Mouse (Mus musculus) ES-Bruce4 (cell line): ENCODE results near the gene Olfr1014. TPM values are rescaled to one million over a fixed set of nuclear protein-coding genes. Genes with fewer than 3 reads are reported as not detected.

Source experiments
- H3K27ac ChIP-seq: 2 replicates; pipeline ENCODE4 v1.5.1; 2012; ENCODE audit warnings: low read length, inconsistent platforms; ENCODE audit not compliant: insufficient read depth
- H3K27me3 ChIP-seq: 2 replicates; pipeline ENCODE4 v1.6.1; 2012; ENCODE audit warnings: mild to moderate bottlenecking, low read length, inconsistent platforms; ENCODE audit not compliant: control insufficient read depth, poor library complexity, insufficient read depth, severe bottlenecking
- H3K36me3 ChIP-seq: 2 replicates; pipeline ENCODE4 v1.6.1; 2012; ENCODE audit warnings: inconsistent platforms, mild to moderate bottlenecking, low read length, moderate library complexity; ENCODE audit not compliant: control insufficient read depth, poor library complexity, insufficient read depth, severe bottlenecking
- H3K4me1 ChIP-seq: one replicate; pipeline ENCODE4 v1.8.1; 2011; ENCODE audit warnings: low read length; ENCODE audit not compliant: control insufficient read depth, insufficient read depth
- H3K4me3 ChIP-seq: 2 replicates; pipeline ENCODE4 v1.5.1; 2011; ENCODE audit warnings: low read depth, mild to moderate bottlenecking, low read length
- H3K9ac ChIP-seq: 2 replicates; pipeline ENCODE4 v1.6.1; 2012; ENCODE audit warnings: low read depth, mild to moderate bottlenecking, inconsistent platforms; ENCODE audit not compliant: poor library complexity, severe bottlenecking
- H3K9me3 ChIP-seq: replicated peaks from 2 replicates; pipeline ENCODE4 v1.6.1; 2012; ENCODE audit warnings: mild to moderate bottlenecking, low read length, inconsistent platforms; ENCODE audit not compliant: control insufficient read depth, poor library complexity, insufficient read depth, severe bottlenecking
- CTCF ChIP-seq: IDR thresholded peaks from one replicate; pipeline ENCODE4 v1.8.1; 2011; ENCODE audit warnings: low read depth, low read length
- EP300 ChIP-seq: IDR thresholded peaks from 2 replicates; pipeline ENCODE4 v1.6.1; 2011; ENCODE audit warnings: low read depth, low read length; ENCODE audit not compliant: insufficient read depth
- POLR2A ChIP-seq: IDR thresholded peaks from one replicate; pipeline ENCODE4 v1.8.1; 2011; ENCODE audit warnings: low read length; ENCODE audit not compliant: insufficient read depth
- polyA plus RNA-seq: library from polyadenylated mRNA; stranded (reverse); fragments of >200 nt; gene quantifications from 2 replicates; pipeline ENCODE4 v1.2.4, GENCODE M21; 2011; ENCODE audit warnings: low read depth; ENCODE audit not compliant: missing spikeins, insufficient read depth, insufficient read length

The Olfr1014 gene
- polyA plus RNA-seq, 1 experiment: not detected

DNA sequence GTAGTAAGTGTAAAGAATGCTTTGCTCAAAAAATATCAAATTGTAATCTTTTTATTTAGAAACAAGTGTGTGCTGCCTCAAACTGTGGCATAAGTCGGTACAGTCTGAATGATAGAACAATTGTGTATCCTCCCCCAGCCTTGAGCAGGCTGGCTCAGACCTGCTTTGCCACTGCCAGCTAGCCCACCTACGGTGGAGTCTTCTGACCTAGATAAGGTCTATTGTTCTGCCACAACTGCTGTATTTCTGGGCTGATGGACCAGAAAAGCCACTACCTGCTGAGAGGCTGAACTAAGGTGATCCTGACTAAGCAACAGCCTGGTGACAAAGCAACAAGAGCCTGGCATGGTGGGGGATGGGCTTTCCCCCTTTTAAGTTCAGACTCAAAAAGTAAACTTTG is 19.8 kb downstream of the Olfr1014 start:
- no peaks in the 10 kb centered on the region for H3K4me1 ChIP-seq
- TF ChIP-seq EP300 (no peak), POLR2A (no peak), CTCF (no peak)
- H3K27ac ChIP-seq: no peak overlapping the region
- no peaks in the 10 kb centered on the region for H3K9me3 ChIP-seq
- H3K4me3 ChIP-seq: no peak overlapping the region
- no peaks in the 10 kb centered on the region for H3K36me3 ChIP-seq
- H3K9ac ChIP-seq: no peak overlapping the region
- H3K27me3 ChIP-seq: no peaks in the 10 kb centered on the region

DNA sequence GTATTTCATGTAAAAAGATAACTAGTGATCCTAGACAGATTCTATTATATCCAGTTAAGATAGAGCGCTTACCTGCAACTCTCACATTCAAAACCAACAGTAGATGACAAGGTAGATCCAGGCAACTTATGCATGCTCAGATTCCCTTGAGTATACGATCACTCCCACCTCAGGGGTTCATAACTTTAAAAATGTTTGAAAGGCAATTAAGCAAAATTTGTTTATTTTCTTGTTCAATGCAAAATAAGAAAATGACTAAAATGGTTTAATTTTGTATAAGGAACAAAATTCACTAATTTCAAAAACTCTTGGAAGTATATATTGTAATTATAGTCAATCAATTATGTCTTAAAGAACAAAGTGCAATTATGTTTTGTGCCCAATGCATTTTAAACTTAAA is 29.9 kb downstream of the Olfr1014 start, which contains the start of gene Olfr1016:
TSS of gene Olfr1016 (minus strand) at position 101 of the 400 bp plus-strand sequence.
- Histone ChIP-seq H3K36me3 (no peaks in the 10 kb centered on the region), H3K27me3 (no peaks in the 10 kb centered on the region), H3K4me3 (no peak within 1 kb of the TSS), H3K4me1 (no peaks in the 10 kb centered on the region), H3K27ac (no peak within 1 kb of the TSS), H3K9me3 (no peaks in the 10 kb centered on the region), H3K9ac (no peak within 1 kb of the TSS)
- TF ChIP-seq POLR2A: no peak
- TF ChIP-seq CTCF: no peak
- no peak for TF ChIP-seq EP300

DNA sequence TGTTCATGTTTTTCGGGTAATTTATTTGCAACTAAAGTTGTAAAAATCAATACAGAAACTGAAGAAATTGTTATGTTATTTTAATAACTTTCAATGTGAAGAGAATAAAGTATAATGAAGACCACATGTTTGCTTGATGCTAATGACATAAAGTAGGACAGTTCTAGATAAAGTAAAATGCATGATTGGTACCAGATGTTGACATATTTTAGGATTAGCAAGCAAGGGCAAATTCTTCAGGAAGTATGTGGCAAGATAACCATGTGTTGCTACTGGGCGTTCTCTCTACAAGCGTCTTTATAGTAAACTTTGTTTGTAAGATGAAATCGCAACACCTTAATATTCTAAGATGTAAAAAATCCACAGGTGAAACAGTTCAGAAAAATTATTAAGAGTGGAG is 32.0 kb downstream of the Olfr1014 start:
- Histone ChIP-seq H3K4me3 (no peak overlapping the region), H3K27me3 (no peaks in the 10 kb centered on the region), H3K36me3 (no peaks in the 10 kb centered on the region), H3K27ac (no peak overlapping the region), H3K9ac (no peak overlapping the region), H3K9me3 (no peaks in the 10 kb centered on the region), H3K4me1 (no peaks in the 10 kb centered on the region)
- TF ChIP-seq POLR2A (no peak), EP300 (no peak), CTCF (no peak)

DNA sequence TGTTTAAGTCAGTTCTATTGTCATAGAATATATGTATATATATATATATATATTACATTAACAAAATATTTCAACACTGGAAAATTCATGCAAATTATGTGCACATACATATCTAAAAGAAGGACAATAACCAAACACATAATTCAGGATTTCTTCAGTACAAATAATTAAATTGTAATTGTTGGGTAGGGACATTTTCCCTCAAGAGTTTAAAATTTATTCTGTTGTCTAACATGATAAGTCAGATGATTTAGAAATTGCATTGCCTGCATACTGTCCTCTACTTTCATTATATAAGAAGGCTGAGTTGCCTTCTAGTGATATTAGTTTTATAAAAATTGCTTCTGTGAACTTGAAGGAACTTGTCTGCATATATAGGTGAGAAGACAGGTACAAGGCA is 45.7 kb downstream of the Olfr1014 start, which contains the start of gene Olfr1018:
TSS of gene Olfr1018 (plus strand) at position 301 of the 400 bp plus-strand sequence.
- Histone ChIP-seq H3K9ac (no peak within 1 kb of the TSS), H3K9me3 (no peaks in the 10 kb centered on the region), H3K27me3 (no peaks in the 10 kb centered on the region), H3K4me3 (no peak within 1 kb of the TSS), H3K4me1 (no peaks in the 10 kb centered on the region), H3K27ac (no peak within 1 kb of the TSS), H3K36me3 (no peaks in the 10 kb centered on the region)
- no peak for TF ChIP-seq EP300
- TF ChIP-seq CTCF: no peak
- no peak for TF ChIP-seq POLR2A

Other genes starting within 250 kb of the Olfr1014 start
- not detected in 2 replicates for gene Olfr996, start 193.5 kb upstream of the Olfr1014 start, polyA plus RNA-seq
- gene Olfr998, start 183.8 kb upstream of the Olfr1014 start, polyA plus RNA-seq: not detected in 2 replicates
- gene Olfr1000, start 160.8 kb upstream of the Olfr1014 start, polyA plus RNA-seq: not detected in 2 replicates
- not detected in 2 replicates for gene Olfr1002, start 122.0 kb upstream of the Olfr1014 start, polyA plus RNA-seq
- gene Olfr154, start 108.3 kb upstream of the Olfr1014 start, polyA plus RNA-seq: not detected in 2 replicates
- gene Olfr1006, start 93.9 kb upstream of the Olfr1014 start, polyA plus RNA-seq: not detected in 2 replicates
- not detected in 2 replicates for gene Olfr1008, start 83.3 kb upstream of the Olfr1014 start, polyA plus RNA-seq
- not detected in 2 replicates for gene Olfr1009, start 57.3 kb upstream of the Olfr1014 start, polyA plus RNA-seq
- not detected in 2 replicates for gene Olfr1012, start 9.9 kb upstream of the Olfr1014 start, polyA plus RNA-seq
- not detected in 2 replicates for gene Olfr1013, start 5.6 kb upstream of the Olfr1014 start, polyA plus RNA-seq
- not detected in 2 replicates for gene Olfr1015, start 9.3 kb downstream of the Olfr1014 start, polyA plus RNA-seq
- gene Olfr1016, start 29.8 kb downstream of the Olfr1014 start, polyA plus RNA-seq: not detected in 2 replicates
- gene Olfr1018, start 45.8 kb downstream of the Olfr1014 start, polyA plus RNA-seq: not detected in 2 replicates
- not detected in 2 replicates for gene Olfr1019, start 72.8 kb downstream of the Olfr1014 start, polyA plus RNA-seq
- not detected in 2 replicates for gene Olfr1020, start 74.3 kb downstream of the Olfr1014 start, polyA plus RNA-seq
- not detected in 2 replicates for gene Olfr1022, start 95.9 kb downstream of the Olfr1014 start, polyA plus RNA-seq
- gene Olfr1023, start 112.9 kb downstream of the Olfr1014 start, polyA plus RNA-seq: not detected in 2 replicates
- not detected in 2 replicates for gene Olfr1024, start 132.3 kb downstream of the Olfr1014 start, polyA plus RNA-seq
- not detected in 2 replicates for gene Olfr1025-ps1, start 142.5 kb downstream of the Olfr1014 start, polyA plus RNA-seq
- gene Olfr1026, start 148.8 kb downstream of the Olfr1014 start, polyA plus RNA-seq: not detected in 2 replicates
- not detected in 2 replicates for gene Olfr1028, start 177.7 kb downstream of the Olfr1014 start, polyA plus RNA-seq
- gene Olfr1029, start 201.2 kb downstream of the Olfr1014 start, polyA plus RNA-seq: not detected in 2 replicates
- not detected in 2 replicates for gene Olfr1030, start 206.6 kb downstream of the Olfr1014 start, polyA plus RNA-seq
- not detected in 2 replicates for gene Olfr1031, start 217.6 kb downstream of the Olfr1014 start, polyA plus RNA-seq
- gene Olfr1032, start 232.8 kb downstream of the Olfr1014 start, polyA plus RNA-seq: not detected in 2 replicates
- gene Olfr1033, start 247.9 kb downstream of the Olfr1014 start, polyA plus RNA-seq: not detected in 2 replicates